Mouse (Mus musculus) CD4-positive helper T cell, adult 2 months (primary cell): ENCODE results near the gene Dnah7b.
"Not testable (repeated sequence)": the region's sequence is repeated elsewhere in the genome, so short reads cannot be mapped to it uniquely, and the experiment has no call there.

Experiments used
- DNase-seq: peaks from one replicate; pipeline ENCODE4 v3.0.0-alpha.2; 2012; ENCODE audit warnings: low read depth, missing footprints, low spot score

Gene Dnah7b

DNA sequence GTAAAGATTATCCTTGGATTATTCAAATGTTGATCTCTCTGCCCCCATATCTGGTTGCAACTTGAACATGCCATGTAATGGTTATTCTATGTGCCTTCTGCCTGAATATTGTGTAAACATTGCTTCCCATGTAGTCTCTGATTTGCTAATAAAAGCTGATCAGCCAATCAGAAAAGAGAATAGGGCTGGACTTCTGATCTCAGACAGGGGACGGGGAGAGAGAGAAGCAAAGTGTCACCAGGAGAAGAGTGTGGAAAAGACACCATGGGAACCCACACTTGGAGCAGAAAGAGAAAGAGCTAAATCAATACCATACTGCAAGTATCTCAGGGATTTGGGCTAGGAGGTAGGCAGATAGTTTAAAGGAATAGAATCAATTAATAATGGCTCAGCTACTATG lies at the start of gene Dnah7b:
TSS of gene Dnah7b (plus strand) at position 301 of the 400 bp plus-strand sequence.
- DNase-seq: no peak

DNA sequence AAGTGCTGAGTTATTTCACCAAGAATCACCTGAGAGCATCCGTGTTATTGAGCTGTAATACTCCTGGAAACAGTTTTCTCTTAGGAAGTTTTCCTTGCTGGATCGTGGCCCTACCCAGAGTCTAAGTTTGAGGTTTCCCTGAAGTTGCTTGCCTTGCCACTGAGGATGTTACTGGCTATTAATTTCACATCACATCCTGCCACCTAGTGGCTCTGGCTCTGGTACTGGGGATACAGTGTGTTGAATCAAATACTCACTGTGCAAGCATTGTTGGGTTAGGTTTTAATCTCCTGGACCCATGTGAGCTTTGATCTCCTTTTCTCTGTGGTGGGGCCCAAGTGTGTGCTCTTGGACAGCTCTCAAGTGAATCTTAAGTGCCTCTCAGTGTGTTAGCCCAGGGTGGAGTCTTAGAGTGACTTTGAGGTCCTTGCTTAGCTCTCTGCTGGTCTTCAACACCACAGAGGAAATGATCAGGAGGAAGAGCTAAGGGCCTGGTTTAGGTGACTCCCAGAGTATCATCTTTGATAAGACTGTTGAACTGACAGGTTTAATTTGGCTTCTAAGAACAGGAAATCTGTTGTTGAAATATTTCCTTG lies 47.6 kb upstream of the Dnah7b start:
- no peak for DNase-seq

GRCm38 (mm10) chr1:46022262-46022661 lies 43.9 kb upstream of the Dnah7b start:
- no peak for DNase-seq

DNA sequence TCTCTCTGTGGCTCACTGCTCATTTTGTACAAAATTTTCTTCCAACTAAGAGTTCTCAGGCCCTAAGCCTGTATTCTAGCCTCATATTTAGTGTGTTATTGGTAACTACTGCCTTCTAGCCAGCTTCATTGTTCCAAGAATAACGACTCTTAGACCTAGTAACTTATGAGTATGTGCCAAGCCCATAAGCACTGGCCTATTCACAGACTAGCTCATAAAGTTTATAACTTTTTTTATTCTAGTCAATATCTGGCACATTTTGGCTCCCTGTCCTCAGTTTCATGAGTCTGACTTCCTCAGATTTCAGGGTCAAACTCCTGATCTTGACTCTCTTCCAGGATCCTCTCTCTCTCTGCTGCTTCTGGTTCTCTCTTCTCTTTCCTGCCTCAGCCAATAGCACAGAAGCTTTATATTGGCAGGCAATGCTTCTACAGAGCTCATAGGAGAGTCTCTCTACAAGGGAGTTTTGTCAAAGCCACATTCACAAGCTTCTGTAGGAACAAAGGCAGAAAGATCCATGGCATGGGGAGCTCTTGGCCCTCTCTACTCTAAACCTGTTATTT lies 34.0 kb upstream of the Dnah7b start:
- DNase-seq: no peak

DNA sequence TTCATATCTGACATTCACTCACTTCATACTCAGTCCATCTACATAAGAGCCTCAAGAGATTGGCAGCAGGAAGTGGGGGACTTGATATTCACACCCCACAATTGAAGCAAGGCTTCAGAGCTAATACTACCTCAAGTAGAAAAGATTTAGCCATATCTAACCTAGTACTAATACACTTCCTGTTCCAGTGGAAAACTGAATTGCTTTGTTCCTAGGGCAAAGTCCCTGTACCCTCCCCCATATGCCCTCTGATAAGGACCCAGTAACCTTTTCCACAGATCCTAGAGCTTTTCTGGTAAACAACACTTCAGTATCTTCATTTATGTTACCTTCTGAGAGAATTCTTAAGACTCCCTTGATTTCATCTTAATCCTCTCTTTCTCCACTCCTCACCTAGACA lies 17.9 kb upstream of the Dnah7b start:
- DNase-seq: no peak

DNA sequence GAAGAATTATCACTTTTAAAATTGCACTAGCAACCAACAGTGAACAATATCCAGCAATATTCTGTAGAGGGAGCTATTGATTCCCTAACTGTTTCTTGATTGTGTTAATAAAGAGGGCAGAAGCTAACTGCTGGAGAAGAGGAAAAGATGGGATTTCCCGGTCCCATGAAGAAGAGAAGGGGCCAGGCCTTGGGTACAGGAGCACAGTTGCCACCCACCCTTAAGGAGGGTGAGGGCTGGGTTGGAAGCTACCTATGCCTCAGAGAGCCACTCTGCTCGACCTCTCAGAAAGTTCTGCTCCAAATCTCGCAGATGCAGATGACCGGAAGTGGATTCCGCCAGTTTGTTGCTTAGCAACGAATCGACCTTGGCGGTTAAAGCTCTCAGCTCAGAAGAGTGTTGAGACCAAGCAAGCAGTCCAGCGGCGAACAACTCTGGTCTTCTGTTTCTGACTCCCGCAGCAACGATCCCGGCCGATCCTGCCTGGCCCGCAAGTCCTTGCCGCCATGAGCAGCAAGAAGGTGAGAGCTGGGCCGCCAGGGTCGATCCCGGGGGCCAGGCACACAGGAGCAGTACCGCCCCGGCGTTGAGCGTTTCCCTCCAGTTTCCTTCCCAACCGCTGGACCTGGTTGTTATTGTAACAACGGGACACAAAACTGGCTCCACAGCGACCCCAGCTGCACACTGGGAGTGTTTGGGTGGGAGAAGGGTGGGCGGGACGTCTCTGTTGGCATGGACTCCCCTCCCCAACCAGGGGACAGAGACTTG lies 553 bp downstream of the Dnah7b start:
- DNase-seq: no peak

DNA sequence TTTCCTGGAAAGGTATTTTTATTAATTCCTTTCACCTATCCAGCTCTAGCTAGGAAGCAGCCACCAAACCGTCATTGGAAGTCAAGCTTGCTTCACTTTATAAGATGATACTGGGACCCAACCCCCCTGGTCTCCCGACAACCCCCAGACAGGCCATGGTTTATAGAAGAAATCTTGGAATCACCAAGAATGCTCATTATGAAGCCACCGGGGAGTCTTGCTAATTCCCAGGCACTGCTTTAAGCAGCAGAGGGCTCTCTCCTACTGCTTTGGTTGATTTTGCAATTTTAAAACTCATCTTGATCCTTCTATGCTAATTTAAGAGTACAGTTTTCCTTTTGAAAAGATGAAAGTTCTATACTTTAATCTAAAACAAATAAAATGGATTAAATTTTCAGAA lies 2.7 kb downstream of the Dnah7b start:
- DNase-seq: not testable (repeated sequence)

DNA sequence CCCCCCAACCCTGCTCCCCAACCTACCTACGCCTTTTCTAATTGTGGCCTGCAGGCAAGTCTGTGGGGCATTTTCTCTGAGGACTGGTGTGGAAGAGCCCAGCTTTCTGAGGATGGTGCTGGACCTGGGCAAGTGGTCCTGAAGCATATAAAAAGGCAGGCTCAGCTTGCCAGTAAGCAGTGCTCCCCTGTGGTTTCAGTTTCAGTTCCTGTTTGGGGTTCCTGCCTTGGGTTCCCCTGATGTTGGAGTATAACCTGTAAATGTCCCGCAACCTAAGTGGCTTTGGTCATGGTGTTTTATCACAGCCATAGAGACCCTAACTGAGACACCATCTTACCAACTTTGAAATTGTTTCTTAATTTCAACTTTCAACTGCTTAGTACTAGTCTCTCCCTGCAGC lies 11.8 kb downstream of the Dnah7b start:
- no peak for DNase-seq

GRCm38 (mm10) chr1:46100484-46100883 lies 34.4 kb downstream of the Dnah7b start:
- no peak for DNase-seq

GRCm38 (mm10) chr1:46112606-46113005 lies 46.5 kb downstream of the Dnah7b start:
- DNase-seq: not testable (repeated sequence)

GRCm38 (mm10) chr1:46117179-46117578 lies 51.1 kb downstream of the Dnah7b start:
- not testable (repeated sequence) for DNase-seq

- DNase-seq: no peak
These were observed 61.9 kb downstream of the Dnah7b start for GRCm38 (mm10) chr1:46128058-46128457.

GRCm38 (mm10) chr1:46196835-46197234 lies 130.7 kb downstream of the Dnah7b start:
- DNase-seq: not testable (repeated sequence)

DNA sequence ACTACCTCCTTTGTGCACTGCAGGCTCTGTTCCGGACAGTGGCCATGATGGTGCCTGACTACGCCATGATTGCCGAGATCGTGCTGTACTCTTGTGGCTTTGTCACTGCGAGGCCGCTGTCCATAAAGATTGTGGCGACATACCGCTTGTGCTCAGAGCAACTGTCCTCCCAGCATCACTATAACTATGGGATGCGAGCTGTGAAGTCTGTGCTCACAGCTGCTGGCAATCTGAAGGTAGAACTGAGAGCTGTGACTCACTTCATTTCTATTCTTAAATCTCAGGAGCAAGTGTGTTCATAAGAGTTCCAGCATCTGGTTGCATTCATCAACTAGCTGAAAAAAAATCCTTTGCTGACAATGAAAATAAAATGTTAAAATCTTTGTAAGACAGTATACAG lies 135.1 kb downstream of the Dnah7b start:
- DNase-seq: not testable (repeated sequence)

DNA sequence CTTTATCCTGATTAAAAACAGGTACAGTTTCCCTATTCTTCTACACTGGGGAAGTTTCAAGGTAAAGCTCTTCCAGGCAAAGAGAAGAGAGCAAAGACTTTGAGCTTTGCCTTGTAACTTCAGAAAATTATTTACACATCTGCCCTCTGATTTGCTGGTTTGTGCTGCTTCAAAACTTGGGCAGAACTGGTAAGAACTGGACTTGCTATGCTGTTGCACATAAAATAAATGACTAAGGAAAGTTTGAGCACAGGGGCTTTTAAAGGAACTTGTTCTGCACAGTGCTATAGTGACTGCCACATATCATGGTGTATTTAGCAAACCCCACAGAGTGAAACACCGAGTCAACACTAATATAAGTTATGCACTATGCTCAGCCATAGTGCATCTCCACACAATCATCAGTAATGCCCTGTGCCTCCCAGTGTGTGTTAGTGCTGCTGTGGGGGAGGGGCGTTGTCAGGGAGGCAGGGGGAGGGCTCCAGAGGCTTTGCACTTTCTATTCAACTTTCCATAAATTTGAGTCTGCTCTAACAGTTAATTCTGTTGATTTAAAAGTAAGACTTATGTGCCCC lies 144.0 kb downstream of the Dnah7b start:
- DNase-seq: not testable (repeated sequence)

GRCm38 (mm10) chr1:46222704-46223103 lies 156.6 kb downstream of the Dnah7b start:
- not testable (repeated sequence) for DNase-seq

DNA sequence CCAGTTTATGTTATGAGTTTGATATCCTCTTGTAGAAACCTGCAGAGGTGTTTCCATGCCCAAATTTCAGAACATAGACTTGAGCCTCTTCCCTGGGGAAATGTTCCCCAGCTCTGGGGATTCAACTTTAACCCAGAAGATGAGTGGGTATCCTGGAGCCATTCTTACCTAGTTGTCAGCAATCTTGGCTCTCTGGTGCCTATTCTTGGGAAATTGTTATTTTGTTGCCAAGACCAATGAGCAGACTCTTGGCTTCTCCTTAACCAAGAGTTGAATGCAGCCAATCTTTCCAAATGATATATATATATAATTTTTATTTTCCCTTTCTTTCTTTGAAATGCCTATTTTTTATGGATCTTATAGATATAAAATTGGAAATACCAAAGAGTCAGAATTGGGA lies 160.0 kb downstream of the Dnah7b start:
- DNase-seq: not testable (repeated sequence)

- not testable (repeated sequence) for DNase-seq
These were observed 202.7 kb downstream of the Dnah7b start for GRCm38 (mm10) chr1:46268841-46269240.

DNA sequence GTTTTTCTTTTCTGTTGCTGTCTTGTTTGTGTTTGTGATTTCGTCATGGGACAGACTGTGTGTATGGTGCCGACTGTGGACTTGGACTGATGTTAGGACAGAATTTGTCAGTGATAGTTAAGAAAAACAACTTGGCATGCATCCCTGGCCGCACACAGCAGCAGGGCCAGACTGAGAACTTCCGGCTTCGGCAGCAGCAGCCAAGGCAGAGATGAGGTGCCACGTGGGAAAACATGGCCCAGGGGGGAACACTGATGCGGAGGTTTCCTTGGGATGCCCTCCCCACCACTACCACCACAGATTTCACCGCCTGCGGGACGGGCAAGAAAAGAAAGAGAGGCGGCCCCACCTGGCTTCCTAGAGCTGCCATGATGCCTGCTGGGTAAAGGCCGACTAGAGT lies 205.8 kb downstream of the Dnah7b start:
- DNase-seq: no peak

DNA sequence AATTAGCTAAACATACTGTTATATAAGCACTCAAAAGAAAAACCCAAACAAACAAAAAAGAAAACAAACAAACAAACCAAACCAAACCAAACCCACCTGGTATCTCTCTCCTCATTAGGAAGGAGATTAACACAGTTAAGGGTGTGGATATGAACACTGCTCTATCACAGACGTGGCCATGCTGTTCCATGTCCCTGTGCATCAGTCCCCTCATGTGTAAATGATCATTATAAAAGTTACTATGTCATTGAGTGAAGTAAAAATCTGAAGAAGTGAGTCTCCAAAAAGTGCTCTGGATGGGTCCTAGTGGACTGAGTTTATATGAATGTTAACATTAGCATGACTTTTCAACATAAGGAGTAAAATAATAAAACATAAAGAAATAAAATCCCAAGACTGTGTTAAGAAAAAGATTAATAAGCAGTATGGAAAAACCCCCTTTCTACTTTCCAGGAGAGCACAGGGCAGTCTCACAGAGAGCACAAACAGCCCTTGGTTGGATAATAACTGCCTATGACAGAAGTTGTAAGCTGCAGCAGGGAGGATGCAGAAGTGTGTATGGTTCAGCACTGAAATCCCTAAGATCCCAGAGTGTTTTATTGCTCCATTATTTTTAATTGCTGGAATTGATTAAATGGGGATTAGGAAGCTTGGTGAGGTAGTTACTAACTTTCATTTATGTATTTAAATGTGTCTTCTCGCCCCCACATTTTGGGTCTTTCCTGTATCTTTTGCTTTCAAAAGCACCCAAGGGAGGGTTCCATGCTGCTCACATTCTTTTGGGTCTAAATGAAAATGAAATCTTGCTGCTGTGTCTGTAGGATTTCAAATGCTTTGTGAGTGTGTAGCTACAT lies 212.2 kb downstream of the Dnah7b start:
- not testable (repeated sequence) for DNase-seq

- not testable (repeated sequence) for DNase-seq
These were observed 212.9 kb downstream of the Dnah7b start for GRCm38 (mm10) chr1:46278911-46279565.
